Mouse (Mus musculus) kidney, adult 2 months (tissue): ENCODE results near the gene Olfr877. TPM values are rescaled to one million over a fixed set of nuclear protein-coding genes. Genes with fewer than 3 reads are reported as not detected.

Experiments used
- DNase-seq: peaks from one replicate; pipeline ENCODE4 v3.0.0; 2021
- H3K27ac ChIP-seq: fragments of 200-500 bp; 2 replicates; pipeline ENCODE4 v1.5.1; 2012; ENCODE audit warnings: low read depth, low read length, control low read depth, inconsistent platforms; ENCODE audit not compliant: insufficient read depth
- H3K27me3 ChIP-seq: fragments of 200-500 bp; replicated peaks from 2 replicates; pipeline ENCODE4 v1.6.1; 2012; ENCODE audit warnings: mild to moderate bottlenecking, moderate library complexity, low read length, inconsistent platforms; ENCODE audit not compliant: control insufficient read depth, insufficient read depth
- H3K36me3 ChIP-seq: fragments of 200-500 bp; 2 replicates; pipeline ENCODE4 v1.6.1; 2012; ENCODE audit warnings: mild to moderate bottlenecking, moderate library complexity, low read length, inconsistent platforms; ENCODE audit not compliant: control insufficient read depth, insufficient read depth
- H3K4me1 ChIP-seq: fragments of 200-500 bp; 2 replicates; pipeline ENCODE4 v1.6.1; 2011; ENCODE audit warnings: low read length; ENCODE audit not compliant: control insufficient read depth, insufficient read depth
- H3K4me3 ChIP-seq: fragments of 200-500 bp; 2 replicates; pipeline ENCODE4 v1.5.1; 2011; ENCODE audit warnings: mild to moderate bottlenecking, low read depth, low read length, control low read depth; ENCODE audit not compliant: insufficient read depth
- CTCF ChIP-seq: fragments of 200-500 bp; conservative IDR thresholded peaks from 2 replicates; pipeline ENCODE4 v1.5.1; 2011; ENCODE audit warnings: low read depth, mild to moderate bottlenecking, control low read depth, low read length, moderate library complexity, mixed read lengths; ENCODE audit not compliant: insufficient read depth, insufficient read length
- POLR2A ChIP-seq: fragments of 200-500 bp; IDR thresholded peaks from one replicate; pipeline ENCODE4 v1.6.1; 2011; ENCODE audit warnings: low read depth, low read length, control low read depth
- WGBS: fragments of 180-500 bp; shearing (Covaris S2); methylation state at CpG from one replicate; pipeline ENCODE4 v1.1.7; 2018; 5-methylcytosine and 5-hydroxymethylcytosine counted together
- polyA plus RNA-seq: library from polyadenylated mRNA; depleted of rRNA; stranded (reverse); fragments of >200 nt; gene quantifications from 2 replicates; pipeline ENCODE4 v1.2.3, GENCODE M21; 2012; rRNA removed

The Olfr877 gene
- polyA plus RNA-seq, 1 experiment = not detected

GRCm38 (mm10) chr9:37863325-37863724, 9.3 kb downstream of the Olfr877 start:
- TF ChIP-seq POLR2A (no peak), CTCF (no peak)
- no peaks in the 10 kb centered on the region for H3K27me3 ChIP-seq
- no peaks in the 10 kb centered on the region for H3K36me3 ChIP-seq
- H3K4me1 ChIP-seq = no peaks in the 10 kb centered on the region
- no peak for DNase-seq
- WGBS = 71% methylated on average over 1 of the region's 1 CpGs
- H3K4me3 ChIP-seq = no peak overlapping the region
- no peak overlapping the region for H3K27ac ChIP-seq

- Histone ChIP-seq H3K36me3 (no peaks in the 10 kb centered on the region), H3K27me3 (no peaks in the 10 kb centered on the region), H3K27ac (no peak overlapping the region), H3K4me1 (no peaks in the 10 kb centered on the region), H3K4me3 (no peak overlapping the region)
- DNase-seq = no peak
- 52% methylated on average over 1 of the region's 1 CpGs for WGBS
- no peak for TF ChIP-seq CTCF
- TF ChIP-seq POLR2A = no peak
Observed at GRCm38 (mm10) chr9:37870246-37870645, 16.2 kb downstream of the Olfr877 start.

- H3K4me3 ChIP-seq = no peak overlapping the region
- no peak for TF ChIP-seq CTCF
- no peak for TF ChIP-seq POLR2A
- H3K4me1 ChIP-seq = no peaks in the 10 kb centered on the region
- H3K27ac ChIP-seq = no peak overlapping the region
- no peak for DNase-seq
- no peaks in the 10 kb centered on the region for H3K27me3 ChIP-seq
- no peaks in the 10 kb centered on the region for H3K36me3 ChIP-seq
- WGBS = 75% methylated on average over 1 of the region's 1 CpGs
Observed at GRCm38 (mm10) chr9:37871097-37871496, 17.0 kb downstream of the Olfr877 start.

GRCm38 (mm10) chr9:37871536-37871935, 17.5 kb downstream of the Olfr877 start:
- Histone ChIP-seq H3K27ac (no peak overlapping the region), H3K4me1 (no peaks in the 10 kb centered on the region), H3K36me3 (no peaks in the 10 kb centered on the region), H3K27me3 (no peaks in the 10 kb centered on the region), H3K4me3 (no peak overlapping the region)
- no peak for DNase-seq
- WGBS = 33% methylated on average over 1 of the region's 1 CpGs
- TF ChIP-seq CTCF = no peak
- TF ChIP-seq POLR2A = no peak

GRCm38 (mm10) chr9:37890960-37891359, 36.9 kb downstream of the Olfr877 start:
- 34% methylated on average over 2 of the region's 2 CpGs for WGBS
- Histone ChIP-seq H3K36me3 (no peaks in the 10 kb centered on the region), H3K27me3 (no peaks in the 10 kb centered on the region), H3K4me3 (no peak overlapping the region), H3K4me1 (no peaks in the 10 kb centered on the region), H3K27ac (no peak overlapping the region)
- DNase-seq = no peak
- TF ChIP-seq CTCF (no peak), POLR2A (no peak)

- WGBS = 60% methylated on average over 2 of the region's 2 CpGs
- no peaks in the 10 kb centered on the region for H3K36me3 ChIP-seq
- no peak for DNase-seq
- no peaks in the 10 kb centered on the region for H3K27me3 ChIP-seq
- H3K4me1 ChIP-seq = no peaks in the 10 kb centered on the region
- H3K4me3 ChIP-seq = no peak within 1 kb of the TSS
- H3K27ac ChIP-seq = no peak within 1 kb of the TSS
- TF ChIP-seq POLR2A = no peak
- no peak for TF ChIP-seq CTCF
Observed at GRCm38 (mm10) chr9:37896661-37897060, 42.6 kb downstream of the Olfr877 start, which contains the start of gene Olfr145. Gene Olfr145, plus strand, starts transcription at chr9:37896724.

- Histone ChIP-seq H3K27ac (no peak overlapping the region), H3K4me1 (no peaks in the 10 kb centered on the region), H3K36me3 (no peaks in the 10 kb centered on the region), H3K27me3 (no peaks in the 10 kb centered on the region), H3K4me3 (no peak overlapping the region)
- WGBS = 55% methylated on average over 3 of the region's 3 CpGs
- TF ChIP-seq POLR2A = no peak
- no peak for TF ChIP-seq CTCF
- no peak for DNase-seq
Observed at GRCm38 (mm10) chr9:37905555-37905954, 51.5 kb downstream of the Olfr877 start.

Other genes with a start within 250 kb of the Olfr877 start
- 3.1 and 3.5 TPM in 2 replicates for gene Spa17, start 240.5 kb upstream of the Olfr877 start, polyA plus RNA-seq
- 34.6 and 34.8 TPM in 2 replicates for gene Tbrg1, start 197.0 kb upstream of the Olfr877 start, polyA plus RNA-seq
- gene Panx3, start 185.0 kb upstream of the Olfr877 start, polyA plus RNA-seq = not detected in 2 replicates
- gene Olfr160, start 138.0 kb upstream of the Olfr877 start, polyA plus RNA-seq = not detected in 2 replicates
- gene Olfr874, start 109.2 kb upstream of the Olfr877 start, polyA plus RNA-seq = not detected in 2 replicates
- gene Olfr875, start 82.4 kb upstream of the Olfr877 start, polyA plus RNA-seq = not detected in 2 replicates
- gene Olfr876, start 51.2 kb upstream of the Olfr877 start, polyA plus RNA-seq = not detected in 2 replicates
- not detected in 2 replicates for gene Olfr145, start 42.5 kb downstream of the Olfr877 start, polyA plus RNA-seq
- gene Olfr878, start 63.6 kb downstream of the Olfr877 start, polyA plus RNA-seq = not detected in 2 replicates
- gene Olfr881, start 137.6 kb downstream of the Olfr877 start, polyA plus RNA-seq = not detected in 2 replicates
- gene Olfr883, start 171.5 kb downstream of the Olfr877 start, polyA plus RNA-seq = not detected in 2 replicates
- not detected in 2 replicates for gene Olfr884, start 192.3 kb downstream of the Olfr877 start, polyA plus RNA-seq
- gene Olfr885, start 207.1 kb downstream of the Olfr877 start, polyA plus RNA-seq = not detected in 2 replicates
- gene Olfr887, start 229.8 kb downstream of the Olfr877 start, polyA plus RNA-seq = not detected in 2 replicates